Mouse (Mus musculus): ENCODE measurements around the gene Acbd6.

DNA sequence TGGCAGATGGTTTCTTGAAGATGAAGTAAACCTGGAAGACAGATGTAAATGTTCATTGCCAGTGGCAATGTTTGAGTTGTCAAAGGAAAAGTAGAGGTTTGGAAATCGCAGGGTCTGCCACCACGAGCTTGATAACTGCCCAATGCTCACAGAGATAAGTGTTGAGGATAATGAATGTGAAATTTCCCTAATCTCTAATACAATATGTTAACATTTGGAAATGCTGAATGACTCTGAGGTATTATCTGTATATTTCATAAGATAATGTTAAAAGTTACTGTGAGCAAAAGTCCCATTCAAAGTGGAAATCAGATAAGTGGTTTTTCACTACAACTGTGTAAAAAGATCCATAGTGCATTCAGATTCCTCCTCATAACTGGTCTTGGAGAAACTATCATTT is 2.8 kb downstream of the Acbd6 start:
- TF ChIP-seq POLR2A (IDR thresholded peaks at IDR 0.05; ENCODE audit: control insufficient read depth, extremely low read depth, insufficient read depth, low read length, poor library complexity) (no peak), CTCF (IDR thresholded peaks at IDR 0.05; ENCODE audit: borderline replicate concordance, control insufficient read depth, extremely low read depth, insufficient read depth, low read length, poor library complexity) (no peak)

All from thymus, adult 2 months (tissue).